Mouse (Mus musculus): ENCODE data around the gene Nhlrc2. TPM values are rescaled to one million over a fixed set of nuclear protein-coding genes. Genes with fewer than 3 reads are reported as not detected.

The Nhlrc2 gene
- polyA plus RNA-seq, 1 experiment = 12.6 TPM

GRCm38 (mm10) chr19:56566940-56567339, 18.9 kb downstream of the Nhlrc2 start:
- no peak for DNase-seq (ENCODE audit: low read depth)
- no peak for TF ChIP-seq CTCF (IDR thresholded peaks at IDR 0.05; ENCODE audit: borderline replicate concordance, extremely low read depth, insufficient read depth, insufficient read length)
- no peak for TF ChIP-seq POLR2A (IDR thresholded peaks at IDR 0.05; ENCODE audit: borderline replicate concordance, extremely low read depth, insufficient read depth, insufficient read length, poor library complexity, severe bottlenecking)

- DNase-seq (ENCODE audit: low read depth) = no peak
- no peak for TF ChIP-seq POLR2A (IDR thresholded peaks at IDR 0.05; ENCODE audit: borderline replicate concordance, extremely low read depth, insufficient read depth, insufficient read length, poor library complexity, severe bottlenecking)
- no peak for TF ChIP-seq CTCF (IDR thresholded peaks at IDR 0.05; ENCODE audit: borderline replicate concordance, extremely low read depth, insufficient read depth, insufficient read length)
Observed at GRCm38 (mm10) chr19:56570781-56571180, 22.7 kb downstream of the Nhlrc2 start.

- TF ChIP-seq POLR2A (IDR thresholded peaks at IDR 0.05; ENCODE audit: borderline replicate concordance, extremely low read depth, insufficient read depth, insufficient read length, poor library complexity, severe bottlenecking) = no peak
- no peak for TF ChIP-seq CTCF (IDR thresholded peaks at IDR 0.05; ENCODE audit: borderline replicate concordance, extremely low read depth, insufficient read depth, insufficient read length)
- DNase-seq (ENCODE audit: low read depth) = no peak
Observed at GRCm38 (mm10) chr19:56571234-56571633, 23.2 kb downstream of the Nhlrc2 start.

- DNase-seq (ENCODE audit: low read depth) = no peak
- TF ChIP-seq POLR2A (IDR thresholded peaks at IDR 0.05; ENCODE audit: borderline replicate concordance, extremely low read depth, insufficient read depth, insufficient read length, poor library complexity, severe bottlenecking) (no peak), CTCF (IDR thresholded peaks at IDR 0.05; ENCODE audit: borderline replicate concordance, extremely low read depth, insufficient read depth, insufficient read length) (no peak)
Observed at GRCm38 (mm10) chr19:56571913-56572312, 23.9 kb downstream of the Nhlrc2 start.

GRCm38 (mm10) chr19:56573184-56573583, 25.1 kb downstream of the Nhlrc2 start:
- TF ChIP-seq POLR2A (IDR thresholded peaks at IDR 0.05; ENCODE audit: borderline replicate concordance, extremely low read depth, insufficient read depth, insufficient read length, poor library complexity, severe bottlenecking) (no peak), CTCF (IDR thresholded peaks at IDR 0.05; ENCODE audit: borderline replicate concordance, extremely low read depth, insufficient read depth, insufficient read length) (no peak)

GRCm38 (mm10) chr19:56577801-56578200, 29.7 kb downstream of the Nhlrc2 start:
- no peak for DNase-seq (ENCODE audit: low read depth)
- TF ChIP-seq POLR2A (IDR thresholded peaks at IDR 0.05; ENCODE audit: borderline replicate concordance, extremely low read depth, insufficient read depth, insufficient read length, poor library complexity, severe bottlenecking) = no peak
- TF ChIP-seq CTCF (IDR thresholded peaks at IDR 0.05; ENCODE audit: borderline replicate concordance, extremely low read depth, insufficient read depth, insufficient read length) = no peak

More at GRCm38 (mm10) chr19:56573184-56573583, 25.1 kb downstream of the Nhlrc2 start:
- DNase-seq (ENCODE audit: low read depth) = no peak

- DNase-seq (ENCODE audit: low read depth) = no peak
- TF ChIP-seq POLR2A (IDR thresholded peaks at IDR 0.05; ENCODE audit: borderline replicate concordance, extremely low read depth, insufficient read depth, insufficient read length, poor library complexity, severe bottlenecking) = no peak
- no peak for TF ChIP-seq CTCF (IDR thresholded peaks at IDR 0.05; ENCODE audit: borderline replicate concordance, extremely low read depth, insufficient read depth, insufficient read length)
Observed at GRCm38 (mm10) chr19:56581981-56582380, 33.9 kb downstream of the Nhlrc2 start.

GRCm38 (mm10) chr19:56583785-56584184, 35.7 kb downstream of the Nhlrc2 start:
- no peak for TF ChIP-seq POLR2A (IDR thresholded peaks at IDR 0.05; ENCODE audit: borderline replicate concordance, extremely low read depth, insufficient read depth, insufficient read length, poor library complexity, severe bottlenecking)
- TF ChIP-seq CTCF (IDR thresholded peaks at IDR 0.05; ENCODE audit: borderline replicate concordance, extremely low read depth, insufficient read depth, insufficient read length) = no peak

GRCm38 (mm10) chr19:56584288-56584687, 36.2 kb downstream of the Nhlrc2 start:
- TF ChIP-seq CTCF (IDR thresholded peaks at IDR 0.05; ENCODE audit: borderline replicate concordance, extremely low read depth, insufficient read depth, insufficient read length) = no peak
- no peak for DNase-seq (ENCODE audit: low read depth)

More at GRCm38 (mm10) chr19:56583785-56584184, 35.7 kb downstream of the Nhlrc2 start:
- no peak for DNase-seq (ENCODE audit: low read depth)

GRCm38 (mm10) chr19:56586320-56586719, 38.3 kb downstream of the Nhlrc2 start:
- DNase-seq (ENCODE audit: low read depth) = no peak
- no peak for TF ChIP-seq POLR2A (IDR thresholded peaks at IDR 0.05; ENCODE audit: borderline replicate concordance, extremely low read depth, insufficient read depth, insufficient read length, poor library complexity, severe bottlenecking)

- DNase-seq (ENCODE audit: low read depth) = peak; percentile 39
- no peak for TF ChIP-seq CTCF (IDR thresholded peaks at IDR 0.05; ENCODE audit: borderline replicate concordance, extremely low read depth, insufficient read depth, insufficient read length)
- TF ChIP-seq POLR2A (IDR thresholded peaks at IDR 0.05; ENCODE audit: borderline replicate concordance, extremely low read depth, insufficient read depth, insufficient read length, poor library complexity, severe bottlenecking) = no peak
Observed at GRCm38 (mm10) chr19:56588205-56588626, 40.2 kb downstream of the Nhlrc2 start.

- DNase-seq (ENCODE audit: low read depth) = no peak
- no peak for TF ChIP-seq CTCF (IDR thresholded peaks at IDR 0.05; ENCODE audit: borderline replicate concordance, extremely low read depth, insufficient read depth, insufficient read length)
- no peak for TF ChIP-seq POLR2A (IDR thresholded peaks at IDR 0.05; ENCODE audit: borderline replicate concordance, extremely low read depth, insufficient read depth, insufficient read length, poor library complexity, severe bottlenecking)
Observed at GRCm38 (mm10) chr19:56589008-56589407, 40.9 kb downstream of the Nhlrc2 start.

GRCm38 (mm10) chr19:56589455-56589854, 41.4 kb downstream of the Nhlrc2 start:
- no peak for DNase-seq (ENCODE audit: low read depth)
- TF ChIP-seq POLR2A (IDR thresholded peaks at IDR 0.05; ENCODE audit: borderline replicate concordance, extremely low read depth, insufficient read depth, insufficient read length, poor library complexity, severe bottlenecking) (no peak), CTCF (IDR thresholded peaks at IDR 0.05; ENCODE audit: borderline replicate concordance, extremely low read depth, insufficient read depth, insufficient read length) (no peak)
